Mouse (Mus musculus) midbrain, embryonic 16.5 days (tissue): ENCODE data around the gene Ints7. TPM values are rescaled to one million over a fixed set of nuclear protein-coding genes. Genes with fewer than 3 reads are reported as not detected.

Experiments
- ATAC-seq: fragments of 200-750 bp; cut with Nextera tagmentation; 2 replicates; pipeline ENCODE4 v1.8.0; 2017; ENCODE audit warnings: moderate TSS enrichment
- H3K27ac ChIP-seq: fragments of 300-500 bp; sonication (generic); 2 replicates; pipeline ENCODE4 v1.5.1; 2014; ENCODE audit warnings: mild to moderate bottlenecking, low read length, mixed read lengths
- H3K27me3 ChIP-seq: fragments of 300-500 bp; sonication (generic); 2 replicates; pipeline ENCODE4 v1.6.1; 2014; ENCODE audit warnings: low read depth, low read length, mixed read lengths; ENCODE audit not compliant: control insufficient read depth, insufficient read depth
- H3K36me3 ChIP-seq: fragments of 300-500 bp; sonication (generic); 2 replicates; pipeline ENCODE4 v1.6.1; 2014; ENCODE audit warnings: mild to moderate bottlenecking, low read length, moderate library complexity, mixed read lengths; ENCODE audit not compliant: control insufficient read depth, insufficient read depth
- H3K4me1 ChIP-seq: fragments of 300-500 bp; sonication (generic); 2 replicates; pipeline ENCODE4 v1.6.1; 2014; ENCODE audit warnings: mild to moderate bottlenecking, low read length, mixed read lengths; ENCODE audit not compliant: control insufficient read depth, insufficient read depth
- H3K4me2 ChIP-seq: fragments of 300-500 bp; sonication (generic); 2 replicates; pipeline ENCODE4 v1.6.1; 2014; ENCODE audit warnings: mild to moderate bottlenecking, low read length, mixed read lengths
- H3K4me3 ChIP-seq: fragments of 300-500 bp; sonication (generic); 2 replicates; pipeline ENCODE4 v1.5.1; 2014; ENCODE audit warnings: low read depth, mild to moderate bottlenecking, low read length, moderate library complexity, mixed read lengths
- H3K9ac ChIP-seq: fragments of 300-500 bp; sonication (generic); 2 replicates; pipeline ENCODE4 v1.6.1; 2014; ENCODE audit warnings: low read depth, low read length, mixed read lengths
- H3K9me3 ChIP-seq: fragments of 300-500 bp; sonication (generic); replicated peaks from 2 replicates; pipeline ENCODE4 v1.6.1; 2014; ENCODE audit warnings: mild to moderate bottlenecking, low read length, mixed read lengths; ENCODE audit not compliant: control insufficient read depth, poor library complexity, severe bottlenecking
- WGBS: fragments of 180-500 bp; shearing (Covaris S2); extraction: QIAGEN DNeasy Blood & Tissue Kit; methylation state at CpG from one replicate; pipeline ENCODE4 v1.1.7; 2014; 5-methylcytosine and 5-hydroxymethylcytosine counted together
- polyA plus RNA-seq: library from polyadenylated mRNA; unstranded; fragments of >200 nt; fragmentation: Nextera tagmentation; extraction: Ambion mirVana; gene quantifications from 2 replicates; pipeline ENCODE4 v1.2.1, GENCODE M21; 2015

Ints7 gene
- polyA plus RNA-seq, 1 experiment from 2014 or later, result 34.7 TPM

DNA sequence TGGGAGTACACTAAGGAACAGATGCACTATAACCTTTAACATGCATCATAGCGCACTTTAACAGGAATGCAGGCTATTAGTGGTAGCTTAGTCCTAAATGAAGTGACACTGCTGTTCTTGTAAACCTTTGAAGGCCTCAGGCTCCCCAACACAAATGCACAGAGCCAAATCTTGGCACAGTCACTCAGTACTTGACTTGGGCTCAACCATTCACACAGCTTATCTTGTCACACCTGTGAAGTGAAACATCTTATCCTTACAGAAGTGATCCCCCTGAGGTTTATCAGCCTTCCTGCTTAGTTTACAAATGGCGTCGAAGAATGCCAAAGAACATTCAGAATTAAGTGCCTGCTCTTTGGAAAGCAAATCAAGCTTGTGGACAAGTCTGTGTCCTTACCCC is 31.7 kb upstream of the Ints7 start:
- 93% methylated on average over 3 of the region's 3 CpGs for WGBS
- Histone ChIP-seq H3K36me3 (no peaks in the 10 kb centered on the region), H3K4me2 (no peak overlapping the region), H3K9me3 (no peaks in the 10 kb centered on the region), H3K9ac (no peak overlapping the region), H3K27ac (no peak overlapping the region), H3K4me1 (no peaks in the 10 kb centered on the region), H3K4me3 (no peak overlapping the region), H3K27me3 (no peaks in the 10 kb centered on the region)
- ATAC-seq, result no peak

GRCm38 (mm10) chr1:191550786-191551185 is 24.6 kb upstream of the Ints7 start:
- Histone ChIP-seq H3K4me2 (no peak overlapping the region), H3K4me1 (no peaks in the 10 kb centered on the region), H3K9ac (no peak overlapping the region), H3K36me3 (no peaks in the 10 kb centered on the region), H3K27ac (no peak overlapping the region), H3K27me3 (no peaks in the 10 kb centered on the region), H3K9me3 (no peaks in the 10 kb centered on the region), H3K4me3 (no peak overlapping the region)
- no peak for ATAC-seq
- WGBS, result 60% methylated on average over 4 of the region's 4 CpGs

DNA sequence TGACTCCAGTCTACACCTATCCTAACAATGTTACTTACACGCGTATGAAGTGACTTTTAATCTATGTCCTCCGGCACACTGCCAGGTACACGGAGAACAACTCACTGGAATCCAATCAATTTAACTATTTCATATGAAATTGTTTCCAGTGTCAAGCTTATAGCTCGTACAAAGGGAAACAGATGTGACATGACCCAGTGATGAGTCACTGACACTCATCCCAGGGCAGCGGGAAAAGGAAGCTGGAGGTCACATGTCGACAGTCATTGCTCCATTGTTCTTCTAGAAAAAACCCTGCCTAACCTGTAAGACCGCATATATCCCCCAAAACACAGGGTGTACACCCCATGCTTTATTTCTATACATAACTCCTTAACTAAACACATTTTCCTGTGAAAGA is 18.3 kb upstream of the Ints7 start:
- 86% methylated on average over 8 of the region's 8 CpGs for WGBS
- Histone ChIP-seq H3K36me3 (no peaks in the 10 kb centered on the region), H3K9ac (no peak overlapping the region), H3K27me3 (no peaks in the 10 kb centered on the region), H3K4me2 (no peak overlapping the region), H3K9me3 (no peaks in the 10 kb centered on the region), H3K4me3 (no peak overlapping the region), H3K4me1 (no peaks in the 10 kb centered on the region), H3K27ac (no peak overlapping the region)
- no peak for ATAC-seq

- Histone ChIP-seq H3K27me3 (no peaks in the 10 kb centered on the region), H3K4me1 (no peaks in the 10 kb centered on the region), H3K27ac (no peak overlapping the region), H3K4me2 (no peak overlapping the region), H3K4me3 (no peak overlapping the region), H3K9ac (no peak overlapping the region), H3K36me3 (no peaks in the 10 kb centered on the region), H3K9me3 (no peaks in the 10 kb centered on the region)
- 91% methylated on average over 5 of the region's 5 CpGs for WGBS
- no peak for ATAC-seq
Measured at GRCm38 (mm10) chr1:191559779-191560178, 15.7 kb upstream of the Ints7 start.

DNA sequence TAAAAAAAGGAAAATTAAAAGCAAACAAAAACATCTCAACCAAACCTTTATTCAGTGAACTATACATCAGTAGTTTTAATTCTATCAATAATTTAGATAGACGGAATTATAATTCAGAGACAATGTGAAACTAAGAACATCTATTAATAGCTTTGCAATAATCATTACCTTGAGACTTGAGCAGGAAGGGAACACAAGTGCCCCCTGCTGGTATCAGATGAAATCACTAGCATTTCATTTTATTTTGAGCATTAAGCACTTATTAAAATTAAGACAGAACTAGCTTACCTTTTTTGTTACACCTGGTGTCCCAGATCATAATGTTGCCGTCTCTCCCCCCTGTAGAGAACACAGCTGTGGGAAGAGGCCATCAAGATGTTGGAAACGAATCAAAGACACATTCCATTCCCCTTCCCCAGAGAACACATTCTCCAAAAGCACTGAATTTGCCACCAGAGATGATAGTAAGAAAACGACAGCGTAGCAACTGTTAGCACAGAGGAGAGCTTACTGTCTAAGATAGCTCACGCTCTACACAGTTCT is 12.5 kb upstream of the Ints7 start:
- H3K4me1 ChIP-seq, result no peaks in the 10 kb centered on the region
- no peaks in the 10 kb centered on the region for H3K36me3 ChIP-seq
- H3K9me3 ChIP-seq, result no peaks in the 10 kb centered on the region
- WGBS, result 75% methylated on average over 6 of the region's 6 CpGs
- ATAC-seq, result no peak
- no peak overlapping the region for H3K27ac ChIP-seq
- no peak overlapping the region for H3K9ac ChIP-seq
- no peaks in the 10 kb centered on the region for H3K27me3 ChIP-seq
- no peak overlapping the region for H3K4me2 ChIP-seq
- no peak overlapping the region for H3K4me3 ChIP-seq

DNA sequence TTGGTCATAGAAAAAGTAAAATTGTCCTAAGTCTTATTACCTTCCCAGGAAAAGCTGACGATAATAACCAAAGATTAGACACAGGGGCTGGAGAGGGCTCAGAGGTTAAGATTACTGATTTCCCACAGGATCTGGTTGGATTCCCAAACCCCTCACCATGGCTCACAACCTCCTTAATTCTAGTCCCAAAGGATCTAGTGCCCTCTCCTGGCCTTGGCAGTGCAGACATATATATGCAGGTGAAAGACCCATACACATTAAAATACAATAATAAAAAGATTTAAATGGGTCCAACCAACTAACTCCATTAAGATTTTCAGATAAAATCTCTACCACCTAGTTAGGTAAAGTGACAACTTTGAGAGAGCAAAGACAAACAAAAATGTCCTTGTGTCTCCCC is 7.6 kb upstream of the Ints7 start:
- no peaks in the 10 kb centered on the region for H3K36me3 ChIP-seq
- ATAC-seq, result no peak

DNA sequence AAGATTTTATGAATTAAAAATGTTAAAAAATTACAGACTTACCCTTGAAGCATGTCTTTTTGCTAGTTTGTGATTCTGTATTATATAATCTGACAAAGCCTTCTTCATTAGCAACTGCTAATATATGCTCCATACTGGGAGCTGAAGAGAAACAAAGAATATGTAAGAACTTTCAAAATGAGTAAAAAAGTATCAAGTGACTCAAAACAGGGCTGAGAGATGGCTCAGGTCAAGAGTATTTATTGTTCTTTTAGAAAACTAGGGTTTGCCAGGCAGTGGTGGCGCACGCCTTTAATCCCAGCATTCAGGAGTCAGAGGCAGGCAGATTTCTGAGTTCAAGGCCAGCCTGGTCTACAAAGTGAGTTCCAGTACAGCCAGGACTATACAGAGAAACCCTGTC is 5.8 kb upstream of the Ints7 start:
- Histone ChIP-seq H3K9me3 (no peaks in the 10 kb centered on the region), H3K27me3 (no peaks in the 10 kb centered on the region), H3K4me3 (no peak overlapping the region), H3K27ac (no peak overlapping the region), H3K4me1 (peaks cover 2% of the 10 kb centered on the region), H3K4me2 (no peak overlapping the region), H3K36me3 (no peaks in the 10 kb centered on the region), H3K9ac (no peak overlapping the region)
- 96% methylated on average over 2 of the region's 2 CpGs for WGBS
- no peak for ATAC-seq

More for the DNA sequence above, 7.6 kb upstream of the Ints7 start:
- Histone ChIP-seq H3K4me2 (no peak overlapping the region), H3K9ac (no peak overlapping the region), H3K27me3 (no peaks in the 10 kb centered on the region), H3K4me1 (no peaks in the 10 kb centered on the region), H3K27ac (no peak overlapping the region), H3K9me3 (no peaks in the 10 kb centered on the region), H3K4me3 (no peak overlapping the region)
- 82% methylated on average over 1 of the region's 1 CpGs for WGBS

DNA sequence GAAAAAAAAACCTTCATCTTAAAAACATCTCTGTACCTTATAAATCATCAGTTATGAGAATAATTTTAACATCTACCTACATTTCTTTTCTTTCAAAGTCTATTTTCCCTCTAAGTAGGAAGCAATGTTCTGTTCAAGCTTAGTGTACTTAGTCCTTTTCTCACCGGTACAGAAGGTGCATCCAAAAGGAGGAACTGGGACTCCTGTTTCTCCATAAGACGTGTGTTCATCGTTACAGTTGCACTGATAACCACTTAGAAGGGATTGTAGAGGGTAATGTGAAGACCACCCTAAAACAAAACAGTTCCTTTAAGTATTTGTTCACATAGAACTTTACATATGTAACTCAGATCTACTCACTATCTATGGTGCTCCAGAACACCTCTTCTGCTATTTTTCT is 5.0 kb upstream of the Ints7 start:
- H3K27ac ChIP-seq, result no peak overlapping the region

DNA sequence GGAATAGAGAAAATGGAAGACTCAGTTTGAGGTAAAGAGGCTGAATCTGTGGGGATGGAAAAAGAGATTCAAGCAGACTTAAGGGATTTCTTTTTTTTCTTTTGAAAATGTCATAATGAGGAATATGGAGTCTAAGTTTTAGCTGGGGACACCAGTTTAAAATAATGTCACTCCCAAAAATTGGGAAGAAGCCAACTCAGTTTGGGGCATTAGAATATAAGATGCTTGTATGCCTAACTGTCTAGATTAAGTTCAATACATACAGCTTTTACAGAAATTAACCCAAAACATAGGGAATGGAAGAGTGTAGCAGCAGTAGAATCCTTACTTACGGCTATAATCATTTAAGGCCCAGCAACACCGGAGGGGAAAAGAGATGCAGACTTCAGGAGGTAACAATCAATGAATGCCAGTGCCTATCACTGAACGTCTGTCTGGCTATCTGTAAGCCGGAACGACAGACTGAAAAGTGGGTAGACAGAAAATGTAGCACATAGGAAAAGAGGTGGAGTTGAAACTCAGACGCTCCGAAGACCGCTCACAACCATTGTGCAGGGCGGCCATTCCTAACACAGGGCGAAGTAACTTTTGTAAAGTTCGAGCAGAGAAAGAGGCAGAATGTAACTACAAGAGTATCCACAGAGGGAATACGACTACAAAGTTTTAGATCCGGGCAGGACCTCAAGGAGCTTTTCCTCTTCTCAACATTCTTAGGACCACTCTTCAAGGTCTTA is 1.4 kb upstream of the Ints7 start:
- ATAC-seq, result no peak
- Histone ChIP-seq H3K9me3 (no peaks in the 10 kb centered on the region), H3K36me3 (no peaks in the 10 kb centered on the region), H3K9ac (no peak overlapping the region), H3K27me3 (no peaks in the 10 kb centered on the region), H3K4me1 (peaks cover 29% of the 10 kb centered on the region), H3K4me2 (peak overlapping the region; percentile 84), H3K27ac (no peak overlapping the region), H3K4me3 (peak overlapping the region; percentile 74)
- WGBS, result 3% methylated on average over 13 of the region's 13 CpGs

More for the DNA sequence above, 5.0 kb upstream of the Ints7 start:
- Histone ChIP-seq H3K9me3 (no peaks in the 10 kb centered on the region), H3K4me3 (no peak overlapping the region), H3K4me1 (peaks cover 5% of the 10 kb centered on the region), H3K36me3 (no peaks in the 10 kb centered on the region), H3K27me3 (no peaks in the 10 kb centered on the region), H3K9ac (no peak overlapping the region), H3K4me2 (no peak overlapping the region)
- WGBS, result 95% methylated on average over 3 of the region's 3 CpGs
- no peak for ATAC-seq
